Mouse (Mus musculus): ENCODE data around the gene Rgs6.

Rgs6 gene

GRCm38 (mm10) chr12:83037798-83038560, 449.9 kb downstream of the Rgs6 start:
- no peak for DNase-seq (ENCODE audit: low spot score)

GRCm38 (mm10) chr12:83038779-83039178, 450.7 kb downstream of the Rgs6 start:
- DNase-seq (ENCODE audit: low spot score), result no peak

GRCm38 (mm10) chr12:83039859-83040258, 451.8 kb downstream of the Rgs6 start:
- DNase-seq (ENCODE audit: low spot score), result no peak

DNA sequence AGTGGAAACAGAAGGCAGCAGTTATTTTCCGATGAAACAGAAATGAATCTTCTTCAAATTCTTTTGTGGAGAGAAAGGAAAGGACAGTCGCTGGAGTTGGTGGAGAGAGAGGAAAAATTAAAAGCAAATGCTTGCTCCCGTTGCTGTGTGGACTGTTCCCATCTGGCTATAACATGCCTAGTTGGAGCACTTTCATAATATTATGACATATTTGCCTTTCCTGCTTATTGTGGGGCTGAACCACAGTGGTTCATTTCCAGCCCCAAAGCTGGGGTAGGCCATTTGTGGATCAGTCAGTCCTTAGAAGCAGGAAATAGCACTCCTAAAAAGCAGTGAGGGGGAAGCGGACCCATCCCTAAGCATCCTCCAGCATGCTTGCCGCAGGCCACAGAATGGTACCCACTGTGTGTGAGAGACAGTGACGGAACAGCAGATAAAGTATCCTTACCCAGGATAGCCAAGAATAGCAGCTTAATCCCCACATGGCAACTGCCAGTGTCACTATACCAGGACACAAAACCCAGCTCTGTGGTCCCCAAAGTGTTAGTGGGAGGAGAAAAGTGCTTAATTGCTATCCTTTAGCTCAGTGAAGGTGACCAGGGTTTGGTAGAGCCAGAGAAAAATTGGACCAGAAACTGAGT, 456.0 kb downstream of the Rgs6 start:
- no peak for DNase-seq (ENCODE audit: low spot score)

DNA sequence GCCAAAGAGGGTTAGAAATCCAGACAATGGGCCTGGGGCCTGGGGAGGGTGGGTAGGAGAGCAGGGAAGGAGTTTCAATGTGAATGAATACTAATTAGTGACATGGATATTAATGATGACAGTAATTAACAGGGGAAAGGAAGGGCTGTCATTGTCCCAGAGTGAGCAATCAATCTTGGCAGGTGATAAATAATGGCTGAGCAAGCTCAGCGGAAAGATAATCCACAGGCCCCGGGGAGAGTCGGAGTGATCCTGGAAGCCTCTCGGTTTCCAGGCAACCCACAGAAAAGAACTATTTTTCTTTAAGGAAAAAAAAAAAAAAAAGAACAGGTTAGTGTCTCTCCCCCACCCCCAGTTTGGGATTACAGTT, 456.5 kb downstream of the Rgs6 start:
- no peak for DNase-seq (ENCODE audit: low spot score)

DNA sequence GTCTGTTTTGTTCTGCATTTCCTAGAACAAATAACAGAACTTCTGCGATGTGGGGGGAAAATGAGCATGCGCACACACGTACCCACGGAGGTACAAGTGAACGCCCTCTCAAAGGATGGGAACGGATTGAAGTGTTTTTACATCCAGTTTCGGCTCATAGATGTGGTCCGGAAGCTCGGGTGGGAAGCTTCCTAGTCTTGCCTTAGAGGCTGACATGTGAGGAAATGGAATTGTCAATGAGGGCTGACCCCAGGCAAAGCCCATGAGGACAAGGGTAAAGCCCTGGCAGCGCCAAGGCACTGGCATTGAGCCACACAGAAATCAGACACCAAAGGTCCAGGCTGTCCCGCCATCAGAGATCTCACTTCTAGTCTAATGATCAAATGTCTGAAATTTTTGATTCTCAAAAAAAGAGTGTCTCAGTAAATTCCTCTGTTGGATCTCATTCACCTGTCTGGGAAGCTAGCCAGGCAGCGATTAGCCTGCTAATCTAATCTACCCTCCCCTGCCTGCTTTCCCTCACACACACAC, 457.0 kb downstream of the Rgs6 start:
- no peak for DNase-seq (ENCODE audit: low spot score)

- DNase-seq (ENCODE audit: low spot score), result no peak
These were observed 458.6 kb downstream of the Rgs6 start for GRCm38 (mm10) chr12:83046734-83047133.

GRCm38 (mm10) chr12:83047710-83048109, 459.6 kb downstream of the Rgs6 start:
- DNase-seq (ENCODE audit: low spot score), result no peak

- DNase-seq (ENCODE audit: low spot score), result no peak
These were observed 462.4 kb downstream of the Rgs6 start for GRCm38 (mm10) chr12:83050514-83050913.

GRCm38 (mm10) chr12:83052391-83052790, 464.3 kb downstream of the Rgs6 start:
- no peak for DNase-seq (ENCODE audit: low spot score)

DNA sequence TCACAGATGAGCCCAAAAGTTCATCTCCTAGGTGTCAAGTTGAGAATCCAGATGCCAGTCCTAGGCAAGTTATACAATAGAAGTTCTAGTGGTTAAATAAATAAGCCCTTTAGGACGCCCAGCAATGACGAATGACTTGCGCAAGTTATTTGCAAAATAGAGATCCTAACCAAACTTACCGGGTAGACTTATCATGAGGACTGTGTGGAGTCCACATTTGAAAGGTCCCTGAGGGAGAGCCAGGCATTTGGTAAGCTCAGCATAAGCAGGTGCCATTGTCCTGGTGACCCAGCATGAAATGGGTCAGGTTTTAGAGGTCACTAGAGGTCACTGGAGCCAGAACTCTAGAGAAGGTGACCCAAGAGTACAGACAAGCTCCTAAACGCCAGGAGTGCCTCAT, 467.6 kb downstream of the Rgs6 start:
- DNase-seq (ENCODE audit: low spot score), result no peak

DNA sequence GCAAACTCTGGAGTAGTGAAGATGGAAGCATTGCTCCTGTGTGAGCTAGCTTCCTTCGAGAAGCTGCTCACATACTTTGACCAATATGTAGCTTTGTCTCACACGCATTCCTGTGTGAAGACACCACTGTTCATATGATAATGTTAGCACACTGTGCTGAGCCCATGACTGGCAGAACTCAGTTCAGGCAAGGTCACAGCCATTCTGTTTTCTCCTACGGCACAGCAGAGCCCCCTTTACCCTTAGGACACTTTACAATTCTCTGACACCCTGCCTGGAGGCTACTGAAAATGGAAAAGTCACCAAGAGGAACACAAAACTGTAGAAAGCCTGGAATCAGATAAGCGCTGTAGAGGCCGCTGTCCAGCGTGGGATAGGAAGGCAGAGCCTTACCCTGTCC, 478.3 kb downstream of the Rgs6 start:
- DNase-seq (ENCODE audit: low spot score), result no peak

DNA sequence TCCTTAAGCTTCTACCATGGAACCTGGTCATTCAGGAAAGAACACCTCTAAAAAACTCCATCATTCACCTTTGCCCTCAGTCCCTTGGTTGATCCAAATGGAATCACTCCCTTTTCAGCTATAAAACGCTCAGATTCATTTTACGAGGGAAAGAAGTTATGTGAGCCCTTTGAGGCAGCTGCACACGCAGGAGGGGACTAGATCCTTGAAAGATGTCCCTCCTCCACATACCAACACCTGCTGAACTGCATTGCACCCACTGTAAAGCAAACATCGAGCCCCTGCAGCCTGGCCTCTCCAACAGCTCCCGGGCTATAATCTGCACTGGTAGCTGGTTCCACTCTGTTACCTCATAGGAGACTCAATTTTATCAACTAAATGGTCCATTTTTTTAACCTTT, 482.8 kb downstream of the Rgs6 start:
- DNase-seq (ENCODE audit: low spot score), result no peak

GRCm38 (mm10) chr12:83072181-83072887, 484.2 kb downstream of the Rgs6 start:
- peak; percentile 2 for DNase-seq (ENCODE audit: low spot score)

DNA sequence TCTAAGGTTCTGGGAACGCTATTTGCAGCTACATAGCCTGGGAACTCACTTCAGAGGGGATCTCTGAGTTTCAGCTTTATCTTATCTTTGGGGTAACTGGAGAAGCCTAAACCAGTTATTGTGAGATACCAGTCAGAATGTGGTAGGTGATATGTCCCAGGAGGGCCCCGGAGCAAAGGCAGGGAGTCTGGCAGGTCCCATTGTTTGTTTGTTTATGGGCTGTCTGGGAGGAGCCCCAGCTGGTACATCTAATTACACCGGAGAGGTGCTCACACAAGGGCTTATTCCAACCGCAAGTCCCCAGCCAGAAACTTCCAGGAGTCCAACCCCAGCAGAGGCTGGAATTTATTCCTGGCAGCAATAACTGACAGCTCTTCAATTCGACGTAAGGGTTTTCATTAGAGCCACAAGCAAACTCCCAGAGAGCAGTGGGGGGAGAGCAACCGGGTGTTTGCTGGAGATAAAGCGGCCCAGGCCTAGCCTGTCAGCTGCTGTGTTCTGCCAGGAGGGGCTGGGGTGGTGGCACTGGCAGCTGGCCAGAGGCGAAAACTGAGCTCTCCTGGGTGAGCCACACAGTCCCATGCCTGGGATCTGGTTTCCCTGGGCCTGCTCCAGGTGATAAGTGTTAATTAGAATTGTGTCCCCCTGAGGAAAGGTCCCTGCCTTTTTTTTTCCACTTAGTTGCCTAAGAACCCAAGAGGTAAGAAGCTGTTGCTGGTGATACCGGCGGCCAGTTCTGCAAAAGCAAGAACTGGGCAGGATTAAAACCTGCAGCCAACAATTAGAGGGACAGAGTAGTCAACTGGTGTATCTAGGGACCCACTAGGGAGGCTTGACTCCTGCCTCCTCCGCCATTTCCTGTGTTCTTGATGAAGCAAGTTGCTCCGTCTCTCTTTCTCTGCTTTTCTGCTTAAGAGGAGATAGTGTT, 485.1 kb downstream of the Rgs6 start:
- no peak for DNase-seq (ENCODE audit: low spot score)

- DNase-seq (ENCODE audit: low spot score), result no peak
These were observed 485.8 kb downstream of the Rgs6 start for GRCm38 (mm10) chr12:83073879-83074368.

DNA sequence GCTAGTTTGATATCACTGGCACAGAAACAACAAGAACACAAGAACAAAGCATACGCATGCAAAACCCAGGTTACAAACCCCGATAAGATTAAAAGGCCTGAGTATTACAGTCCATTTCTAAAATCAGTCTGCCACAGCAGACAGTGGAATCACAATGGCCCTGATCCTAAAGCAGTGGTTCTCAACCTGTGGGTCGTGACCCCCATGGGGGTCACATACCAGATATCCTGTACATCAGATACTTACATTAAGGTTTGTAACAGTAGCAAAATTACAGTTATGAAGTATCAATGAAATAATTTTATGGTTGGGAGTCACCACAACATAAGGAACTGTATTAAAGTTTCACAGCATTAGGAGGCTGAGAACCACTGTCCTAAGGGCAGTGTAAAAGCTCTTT, 488.1 kb downstream of the Rgs6 start:
- no peak for DNase-seq (ENCODE audit: low spot score)

DNA sequence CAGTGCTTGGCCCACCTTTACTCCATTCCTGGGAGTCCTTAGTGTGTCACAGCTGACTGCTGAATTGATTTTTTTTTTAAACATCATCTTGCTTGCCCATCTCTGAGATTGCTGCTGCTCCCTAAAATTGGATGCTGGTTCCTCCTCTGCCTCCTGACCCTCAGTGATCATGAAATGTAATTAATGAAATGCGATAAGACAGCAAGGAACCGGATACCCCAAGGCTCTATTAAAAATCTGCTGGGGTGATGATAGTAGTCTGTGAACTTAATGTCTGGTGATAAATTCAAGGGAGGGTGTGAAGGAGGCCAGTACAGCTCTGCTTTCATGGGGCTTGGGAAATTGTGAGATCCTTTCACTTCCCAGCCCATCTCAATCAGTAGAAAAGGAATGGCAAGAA, 489.4 kb downstream of the Rgs6 start:
- DNase-seq (ENCODE audit: low spot score), result no peak

GRCm38 (mm10) chr12:83083427-83083826, 495.3 kb downstream of the Rgs6 start:
- no peak for DNase-seq (ENCODE audit: low spot score)

- DNase-seq (ENCODE audit: low spot score), result no peak
These were observed 496.5 kb downstream of the Rgs6 start for GRCm38 (mm10) chr12:83084614-83085013.

DNA sequence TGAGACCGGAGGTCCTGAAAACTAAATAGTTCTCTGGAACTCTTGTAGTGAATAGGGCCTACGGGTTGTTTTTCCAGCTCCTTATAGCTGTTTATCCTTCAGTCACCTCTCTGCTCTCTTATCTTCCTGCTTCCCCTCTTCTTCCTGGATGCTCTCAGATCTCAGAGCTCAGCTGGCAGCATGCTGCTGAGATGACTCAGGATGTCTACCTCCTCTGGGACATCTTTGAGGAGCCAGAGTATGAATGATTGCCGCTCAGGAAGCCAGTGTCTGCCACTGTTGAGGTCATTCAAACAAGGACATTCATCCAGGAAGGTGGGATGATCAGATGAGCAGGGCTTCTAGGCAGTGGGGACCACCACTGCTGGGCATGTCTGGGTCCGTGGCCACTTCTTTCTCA, 498.9 kb downstream of the Rgs6 start:
- no peak for DNase-seq (ENCODE audit: low spot score)

GRCm38 (mm10) chr12:83087555-83087954, 499.5 kb downstream of the Rgs6 start:
- DNase-seq (ENCODE audit: low spot score), result no peak

All from adipocyte (in vitro differentiated cells).